Mouse (Mus musculus): ENCODE measurements around the gene Rap1gap2.

DNA sequence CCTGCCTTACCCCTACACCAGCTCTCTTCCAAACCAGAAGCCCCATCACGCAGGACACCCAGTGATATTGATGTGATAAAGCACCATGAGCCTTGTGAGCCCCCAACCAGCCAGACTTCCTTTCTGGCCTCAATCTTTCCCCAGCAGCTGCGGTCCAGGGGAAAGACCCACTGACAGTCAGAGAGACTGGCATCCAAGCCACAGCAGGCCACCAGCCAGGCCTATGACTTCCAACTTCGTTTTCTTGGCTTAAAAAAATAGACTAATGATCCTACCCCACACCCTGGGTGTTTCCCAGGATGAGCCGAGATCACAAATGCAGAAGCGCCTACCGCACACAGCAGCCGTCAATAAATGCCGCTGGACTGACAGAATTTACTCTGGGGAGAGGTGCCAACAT lies 151.1 kb downstream of the Rap1gap2 start:
- TF ChIP-seq EP300 (IDR thresholded peaks at IDR 0.05; ENCODE audit: low read depth) (no peak), CTCF (IDR thresholded peaks at IDR 0.05; ENCODE audit: low read depth) (no peak)

Data from liver, postnatal 0 days (tissue).